Mouse (Mus musculus): ENCODE results near the gene Shtn1.

- no peak for TF ChIP-seq CTCF (IDR thresholded peaks at IDR 0.05; ENCODE audit: insufficient read depth, low read length)
- TF ChIP-seq POLR2A (IDR thresholded peaks at IDR 0.05; ENCODE audit: borderline replicate concordance, extremely low read depth, low read depth, low read length) = no peak
These were observed 129.9 kb downstream of the Shtn1 start for GRCm38 (mm10) chr19:58945959-58946358.

Measured in lung, adult 2 months (tissue).